Mouse (Mus musculus): ENCODE measurements at regions not wholly inside any gene's neighbourhood (a gene's known extent, or its start where the extent isn't known, plus 50 kb on each side); places are given as distances from the start of the nearest gene placed in this dataset.

GRCm38 (mm10) chr8:128076226-128076625 lies 282.2 kb upstream of the Nrp1 start:
- TF ChIP-seq CTCF (IDR thresholded peaks at IDR 0.05; ENCODE audit: control insufficient read depth, insufficient read depth, insufficient replicate concordance, low read depth, low read length): no peak
- no peak for TF ChIP-seq POLR2A (IDR thresholded peaks at IDR 0.05; ENCODE audit: control insufficient read depth, low read depth, low read length)

Data from testis, adult 2 months (tissue).